Mouse (Mus musculus) left cerebral cortex, adult 8-10 months (tissue): ENCODE data around the gene Oaz2. TPM values are rescaled to one million over a fixed set of nuclear protein-coding genes. Genes with fewer than 3 reads are reported as not detected.

Experiments used
- total RNA-seq, 4 experiments: library from RNA; stranded (reverse); gene quantifications; 2 replicates each; pipeline ENCODE4 v1.2.4; 2022

Gene Oaz2
- total RNA-seq, 4 experiments from 2014 or later: 221 to 258 (median 249) TPM

Other genes starting within 250 kb of the Oaz2 start
- gene Slc51b, start 245.0 kb upstream of the Oaz2 start, total RNA-seq: not detected
- 10 to 100 TPM; 16.4 to 20.5 (median 16.9) TPM for gene Mtfmt, start 232.2 kb upstream of the Oaz2 start, total RNA-seq
- 10 to 100 TPM; 33.6 to 43.7 (median 41.2) TPM for gene Spg21, start 207.1 kb upstream of the Oaz2 start, total RNA-seq
- gene Ankdd1a, start 147.8 kb upstream of the Oaz2 start, total RNA-seq: 1 to 10 TPM; 3.8 to 6.4 (median 4.8) TPM
- gene Plekho2, start 88.0 kb upstream of the Oaz2 start, total RNA-seq: 10 to 100 TPM; 16.3 to 24.5 (median 18.9) TPM
- under 1 TPM; 0.18 to 0.63 (median 0.26) TPM for gene Pif1, start 80.8 kb upstream of the Oaz2 start, total RNA-seq
- gene Rbpms2, start 38.4 kb upstream of the Oaz2 start, total RNA-seq: 1 to 10 TPM; 2.2 to 5.3 (median 3.0) TPM
- 10 to 100 TPM; 47.1 to 51.9 (median 49.0) TPM for gene Zfp609, start 159.6 kb downstream of the Oaz2 start, total RNA-seq
- gene Pclaf, start 222.2 kb downstream of the Oaz2 start, total RNA-seq: under 1 TPM in 3 of 4 experiments, not detected in 1; 0.23 to 0.44 (median 0.25) TPM
- 10 to 100 TPM; 34.1 to 37.8 (median 36.4) TPM for gene Trip4, start 240.8 kb downstream of the Oaz2 start, total RNA-seq
- 10 to 100 TPM; 33.0 to 48.1 (median 44.8) TPM for gene Csnk1g1, start 240.9 kb downstream of the Oaz2 start, total RNA-seq